Mouse (Mus musculus): ENCODE measurements at regions not wholly inside any gene's neighbourhood (a gene's known extent, or its start where the extent isn't known, plus 50 kb on each side); places are given as distances from the start of the nearest gene placed in this dataset.

DNA sequence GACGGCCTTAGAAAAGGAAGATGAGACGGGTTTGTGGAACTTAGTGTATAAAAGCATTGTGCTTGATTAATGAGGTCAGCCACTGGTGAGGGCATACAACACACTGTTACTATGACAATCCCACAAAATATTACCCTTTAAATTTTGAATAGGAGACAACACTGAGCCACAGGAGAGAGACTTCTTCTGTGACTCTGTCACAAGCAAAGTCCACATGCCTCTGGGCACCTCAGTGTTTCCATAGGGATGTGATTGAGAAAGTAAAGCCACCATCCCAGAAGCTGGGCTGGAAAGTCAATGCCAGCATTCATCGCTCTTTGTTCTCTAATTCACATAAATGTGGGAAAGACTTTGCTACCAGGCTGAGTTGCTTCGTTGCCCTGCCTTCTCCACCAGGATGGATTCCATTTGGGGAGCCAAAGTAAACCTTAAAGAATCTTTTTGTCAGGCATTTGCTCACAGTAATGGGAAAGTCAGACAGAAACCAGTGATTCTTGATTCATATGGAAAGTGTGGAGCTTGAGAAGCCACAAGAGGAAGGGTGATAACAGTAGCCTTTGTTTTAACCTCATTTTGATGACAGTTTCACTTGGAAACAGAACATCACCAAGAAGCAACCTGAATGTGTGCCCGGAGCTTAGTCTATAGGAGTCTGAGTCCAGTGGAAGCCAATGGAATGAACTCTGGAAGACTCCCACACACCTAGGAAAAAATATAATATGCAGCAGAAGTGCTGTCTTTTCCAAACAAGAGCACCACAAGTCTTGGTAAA lies 491.7 kb upstream of the Lmcd1 start:
- no peak overlapping the region for H3K27ac ChIP-seq
- no peak for DNase-seq (ENCODE audit: low spot score in 2 of 2)
- TF ChIP-seq CTCF (conservative IDR thresholded peaks at IDR 0.05) = no peak

DNA sequence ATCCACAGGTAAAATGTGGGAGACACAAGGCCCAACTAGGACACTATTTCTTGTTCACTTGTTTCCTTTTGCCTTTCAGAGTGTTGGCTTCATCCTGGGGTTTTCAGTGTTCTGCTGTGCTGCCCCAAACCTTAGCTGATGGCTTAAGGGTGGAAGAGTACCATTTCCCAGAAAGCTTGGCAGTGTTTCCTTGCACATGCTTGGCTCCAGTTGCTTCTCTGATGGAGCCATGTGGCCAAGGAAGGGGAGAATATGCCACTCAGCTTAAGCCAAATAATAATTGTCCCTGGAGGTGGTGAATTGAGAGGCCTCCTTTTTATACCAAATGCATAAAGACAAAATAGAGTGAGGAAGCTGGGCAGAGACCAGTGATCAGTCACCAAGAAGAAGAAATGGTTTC lies 464.9 kb upstream of the Lmcd1 start:
- no peak for TF ChIP-seq CTCF (conservative IDR thresholded peaks at IDR 0.05)
- no peak for DNase-seq (ENCODE audit: low spot score in 2 of 2)
- Histone ChIP-seq H3K27ac (no peak overlapping the region), H3K4me3 (no peak overlapping the region)

More for the DNA sequence above, 491.7 kb upstream of the Lmcd1 start:
- no peak overlapping the region for H3K4me3 ChIP-seq

DNA sequence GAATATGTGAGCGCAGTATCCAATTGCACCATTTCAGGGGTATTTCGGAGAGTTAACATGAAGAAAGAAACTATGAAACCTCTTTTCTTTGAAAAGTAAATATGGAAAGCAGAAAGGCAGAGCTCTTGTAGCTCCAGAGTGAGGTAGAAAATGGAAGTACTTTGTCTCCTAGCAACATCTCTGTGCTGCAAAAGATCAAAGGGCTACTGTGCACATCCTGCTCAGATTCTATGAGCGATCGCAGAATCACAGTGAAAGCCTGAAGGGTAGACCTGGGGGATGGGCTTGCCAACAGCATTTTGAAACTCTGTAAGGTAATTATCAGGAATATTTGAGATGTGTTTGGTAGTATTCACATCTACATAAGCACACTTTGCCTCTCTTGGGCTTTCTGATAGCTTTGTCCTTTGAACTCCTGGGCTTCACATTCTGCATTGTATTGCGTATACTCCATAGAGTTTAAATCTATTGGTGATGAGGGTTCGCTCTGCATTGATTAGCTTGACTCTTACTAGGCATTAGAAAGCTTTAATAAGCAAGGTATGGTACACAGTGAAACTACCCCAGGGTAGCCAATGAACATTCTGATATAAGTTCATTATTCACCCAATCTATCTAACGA lies 459.5 kb upstream of the Lmcd1 start:
- H3K4me3 ChIP-seq = no peak overlapping the region
- DNase-seq (ENCODE audit: low spot score in 2 of 2) = no peak
- TF ChIP-seq CTCF (conservative IDR thresholded peaks at IDR 0.05) = no peak
- H3K27ac ChIP-seq = peak overlapping the region; percentile 87

DNA sequence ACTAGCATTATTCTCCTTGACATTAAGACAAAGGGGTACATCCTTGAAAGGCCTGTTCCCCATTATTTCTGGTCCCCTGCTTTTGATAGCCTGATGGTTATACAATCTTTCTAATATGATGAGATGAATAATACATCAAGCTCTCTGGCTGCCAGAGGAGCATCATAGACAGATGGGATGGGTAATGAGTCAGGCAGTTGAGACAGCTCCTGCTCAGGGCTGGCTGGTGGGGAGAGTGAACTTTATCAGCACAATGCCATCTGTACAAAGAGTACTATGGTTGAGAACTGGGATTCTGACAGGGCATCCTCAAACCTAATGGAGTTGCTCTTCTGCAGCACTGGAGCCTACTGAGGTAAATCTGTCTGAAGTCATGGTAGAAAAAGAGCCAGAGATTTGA lies 458.4 kb upstream of the Lmcd1 start:
- H3K27ac ChIP-seq = peak overlapping the region; percentile 87
- TF ChIP-seq CTCF (conservative IDR thresholded peaks at IDR 0.05) = no peak
- peak; percentile 62 to 78 for DNase-seq (ENCODE audit: low spot score in 2 of 2)
- no peak overlapping the region for H3K4me3 ChIP-seq

DNA sequence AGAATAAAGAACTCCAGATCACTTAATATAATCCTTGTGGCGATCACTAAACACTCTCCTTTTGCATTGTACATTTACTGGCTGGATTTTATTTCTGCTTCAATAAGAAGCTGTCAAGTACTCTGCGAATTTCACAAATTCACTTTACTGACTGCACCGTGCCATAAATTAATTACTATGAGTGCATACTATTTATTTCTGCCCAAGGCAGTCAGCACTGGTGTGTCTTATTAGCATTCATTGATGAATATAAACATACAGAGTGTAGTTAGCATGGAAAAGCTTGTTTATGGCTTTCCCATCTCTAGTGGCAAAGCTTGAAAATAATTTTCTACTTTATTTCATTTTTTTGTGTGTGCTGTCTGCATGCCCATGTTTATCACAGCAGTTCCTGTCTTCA lies 453.3 kb upstream of the Lmcd1 start:
- Histone ChIP-seq H3K4me3 (no peak overlapping the region), H3K27ac (no peak overlapping the region)
- DNase-seq (ENCODE audit: low spot score in 2 of 2) = no peak
- no peak for TF ChIP-seq CTCF (conservative IDR thresholded peaks at IDR 0.05)

- Histone ChIP-seq H3K27ac (peak overlapping the region; percentile 65), H3K4me3 (no peak overlapping the region)
- peak in 1 of 2 experiments; percentile 27 for DNase-seq (ENCODE audit: low spot score in 2 of 2)
- no peak for TF ChIP-seq CTCF (conservative IDR thresholded peaks at IDR 0.05)
These were observed 429.2 kb upstream of the Lmcd1 start for GRCm38 (mm10) chr6:111844321-111844835.

DNA sequence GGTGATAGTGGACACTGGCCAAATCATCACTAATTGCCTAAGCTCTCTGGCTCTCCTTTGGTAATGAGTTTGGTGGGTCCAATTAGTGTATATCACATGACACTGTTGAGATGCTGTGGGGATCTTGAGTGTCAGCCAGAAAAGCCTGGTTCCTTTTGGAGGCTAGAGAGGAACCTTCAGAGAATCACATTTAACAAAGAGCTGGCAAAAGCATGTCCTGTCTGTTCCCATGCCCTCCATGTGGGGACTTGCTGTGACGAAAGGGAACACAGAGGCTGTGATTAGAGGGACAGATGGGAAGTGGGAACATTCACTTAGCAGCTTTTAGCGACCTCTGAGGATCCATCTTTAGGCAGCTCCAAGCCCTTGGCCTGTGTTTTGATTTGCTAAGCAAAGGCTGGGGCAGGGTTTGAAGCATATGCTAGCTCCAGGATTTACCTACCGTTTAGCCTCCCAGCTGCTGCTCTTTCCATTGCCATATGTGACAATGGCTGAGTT lies 407.4 kb upstream of the Lmcd1 start:
- Histone ChIP-seq H3K27ac (peak overlapping the region; percentile 86), H3K4me3 (no peak overlapping the region)
- TF ChIP-seq CTCF (conservative IDR thresholded peaks at IDR 0.05) = no peak
- peak; percentile 53 to 77 for DNase-seq (ENCODE audit: low spot score in 2 of 2)

- no peak overlapping the region for H3K27ac ChIP-seq
- DNase-seq (ENCODE audit: low spot score in 2 of 2) = no peak
- H3K4me3 ChIP-seq = no peak overlapping the region
- TF ChIP-seq CTCF (conservative IDR thresholded peaks at IDR 0.05) = no peak
These were observed 391.0 kb upstream of the Lmcd1 start for GRCm38 (mm10) chr6:111882557-111882956.

- TF ChIP-seq CTCF (conservative IDR thresholded peaks at IDR 0.05) = no peak
- no peak for DNase-seq (ENCODE audit: low spot score in 2 of 2)
- H3K27ac ChIP-seq = no peak overlapping the region
These were observed 389.6 kb upstream of the Lmcd1 start for GRCm38 (mm10) chr6:111883946-111884345.

DNA sequence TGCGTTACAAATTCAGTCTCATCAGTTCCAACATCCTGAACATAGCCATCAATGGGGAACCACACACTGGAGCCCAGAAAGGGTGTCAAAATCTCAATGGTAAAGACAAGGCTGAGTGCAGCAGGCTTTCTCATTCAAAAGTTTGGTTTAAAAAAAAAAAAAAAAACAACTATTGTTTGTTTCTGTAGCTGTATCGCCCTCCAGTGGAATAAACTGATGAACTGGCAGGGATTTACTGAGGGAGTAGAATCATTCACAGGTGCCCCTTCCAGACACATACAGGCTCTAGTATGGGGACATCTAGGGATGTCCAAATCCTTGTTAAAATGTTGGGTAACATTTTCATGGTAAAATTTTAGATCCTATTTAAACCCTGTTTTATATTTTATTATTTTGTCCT lies 361.6 kb upstream of the Lmcd1 start:
- peak in 1 of 2 experiments; percentile 36 for DNase-seq (ENCODE audit: low spot score in 2 of 2)
- Histone ChIP-seq H3K4me3 (no peak overlapping the region), H3K27ac (no peak overlapping the region)
- peak; percentile 76 for TF ChIP-seq CTCF (conservative IDR thresholded peaks at IDR 0.05)

More at GRCm38 (mm10) chr6:111883946-111884345, 389.6 kb upstream of the Lmcd1 start:
- H3K4me3 ChIP-seq = no peak overlapping the region

GRCm38 (mm10) chr6:111913771-111914405 lies 359.7 kb upstream of the Lmcd1 start:
- no peak for TF ChIP-seq CTCF (conservative IDR thresholded peaks at IDR 0.05)
- Histone ChIP-seq H3K4me3 (no peak overlapping the region), H3K27ac (no peak overlapping the region)
- DNase-seq (ENCODE audit: low spot score in 2 of 2) = no peak

GRCm38 (mm10) chr6:111917248-111917721 lies 356.3 kb upstream of the Lmcd1 start:
- DNase-seq (ENCODE audit: low spot score in 2 of 2) = no peak
- TF ChIP-seq CTCF (conservative IDR thresholded peaks at IDR 0.05) = no peak
- H3K4me3 ChIP-seq = no peak overlapping the region
- H3K27ac ChIP-seq = no peak overlapping the region
